Mouse (Mus musculus): ENCODE data around the gene Cebpe.

Cebpe gene

DNA sequence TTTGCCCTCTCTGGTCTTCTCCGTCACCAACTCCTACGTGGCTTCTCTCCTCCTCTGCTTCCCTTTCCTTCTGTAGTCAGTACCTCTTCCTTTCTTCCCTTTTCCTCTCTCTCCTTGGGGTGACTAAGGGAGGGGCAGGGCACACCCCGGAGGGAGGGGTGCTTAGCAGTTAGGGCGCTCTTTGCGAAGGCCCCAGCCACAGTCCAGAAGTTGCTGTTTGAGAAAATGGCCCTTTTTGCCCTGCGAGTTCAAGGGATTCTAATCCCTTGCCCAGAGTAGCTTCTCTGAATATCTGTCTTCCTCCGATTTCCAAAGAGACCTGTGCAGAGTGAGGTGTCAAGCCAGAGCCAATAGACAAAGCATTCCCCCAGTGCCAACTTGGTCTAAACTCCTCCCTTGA, at the start of gene Cebpe:
Cebpe (minus strand) TSS at position 101 of the 400 bp plus-strand sequence.
- DNase-seq (ENCODE audit: low spot score) = no peak

DNA sequence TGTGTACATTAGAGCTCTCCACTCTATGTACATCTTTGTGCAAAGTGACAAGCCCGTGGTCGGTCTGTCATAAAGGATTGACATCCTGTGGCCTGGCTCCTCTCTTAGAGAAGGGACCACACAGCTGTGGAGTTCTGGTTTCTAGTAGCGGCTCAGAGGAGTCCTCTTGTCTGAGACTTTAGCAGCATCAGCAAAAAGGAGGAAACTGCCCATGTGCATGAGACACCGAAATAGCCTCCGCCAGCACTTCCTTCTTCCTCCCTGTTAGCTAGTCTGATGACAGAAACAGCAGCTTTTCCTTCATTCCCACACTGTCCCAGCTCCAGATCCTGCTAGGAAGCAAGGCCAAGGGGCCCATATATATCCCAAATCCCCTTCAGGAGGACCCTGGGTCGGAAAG, 44.4 kb upstream of the Cebpe start:
- DNase-seq (ENCODE audit: low spot score) = no peak

DNA sequence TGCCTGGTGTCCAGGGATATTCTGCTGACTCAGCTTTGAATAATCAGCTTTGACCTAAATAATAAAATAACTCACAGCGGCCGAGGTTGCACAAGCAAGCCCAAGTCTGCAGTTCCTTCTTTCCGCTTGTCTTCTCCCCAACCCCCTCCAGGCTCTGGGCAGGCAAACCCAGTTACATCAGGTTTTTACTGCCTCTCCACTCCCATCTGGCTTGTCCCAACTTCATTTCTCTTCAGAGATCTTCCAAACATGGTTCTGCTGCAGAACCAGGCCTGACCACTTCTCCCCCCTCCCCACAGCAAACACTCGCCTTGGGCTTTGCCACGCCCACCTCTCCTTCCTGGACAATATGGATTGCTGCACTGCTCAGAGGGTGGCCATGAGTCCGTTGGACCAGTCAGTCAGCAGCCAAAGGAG, 42.6 kb upstream of the Cebpe start:
- no peak for DNase-seq (ENCODE audit: low spot score)

DNA sequence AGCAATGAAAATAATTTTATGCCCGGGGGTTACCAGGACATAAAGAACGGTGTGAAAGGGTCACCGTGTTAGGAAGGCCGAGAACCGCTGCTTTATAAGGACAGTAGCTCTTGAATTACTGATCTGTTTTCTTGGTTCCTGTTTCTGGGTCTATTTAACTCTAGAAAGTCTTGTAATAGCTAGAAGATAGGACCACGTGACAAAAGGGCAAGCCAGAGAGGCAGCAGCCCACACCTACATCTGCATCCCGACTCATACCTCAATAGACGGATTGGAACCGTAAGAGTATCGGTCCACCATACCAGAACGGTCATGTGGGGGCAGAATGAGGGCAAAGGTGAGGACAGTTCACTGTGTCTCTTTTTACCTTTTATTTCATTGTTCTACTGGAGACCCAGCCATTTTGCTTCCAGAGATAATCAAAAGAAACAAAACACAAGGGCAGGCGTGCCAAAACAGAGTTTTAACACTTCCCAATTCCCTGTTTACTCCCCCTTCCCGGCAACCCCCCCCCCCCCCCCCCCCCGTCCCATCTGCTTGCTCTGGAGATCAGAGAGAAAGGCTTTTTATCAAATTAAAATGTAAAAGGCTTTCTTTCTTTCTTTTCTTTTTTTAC, 42.1 kb upstream of the Cebpe start:
- DNase-seq (ENCODE audit: low spot score) = no peak

DNA sequence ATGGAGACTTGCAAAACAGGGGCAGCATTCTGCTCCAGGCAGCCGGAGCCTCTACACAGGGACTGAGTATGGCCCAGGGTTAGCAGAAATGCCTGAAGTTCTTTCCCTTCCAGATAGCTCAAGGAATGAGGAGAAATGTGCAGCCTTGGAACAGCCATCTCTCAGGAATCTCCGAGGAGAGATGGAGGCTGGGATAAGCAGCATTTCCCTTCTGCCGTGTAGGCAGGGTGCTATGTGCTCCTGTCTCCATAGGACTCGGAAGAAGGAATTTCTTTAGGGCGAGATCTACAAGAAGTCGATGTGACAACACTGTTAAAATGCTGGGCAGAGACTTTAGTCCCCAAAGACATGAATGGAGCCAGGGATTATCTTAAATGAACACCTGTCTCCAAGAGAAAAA, 41.0 kb upstream of the Cebpe start:
- no peak for DNase-seq (ENCODE audit: low spot score)

DNA sequence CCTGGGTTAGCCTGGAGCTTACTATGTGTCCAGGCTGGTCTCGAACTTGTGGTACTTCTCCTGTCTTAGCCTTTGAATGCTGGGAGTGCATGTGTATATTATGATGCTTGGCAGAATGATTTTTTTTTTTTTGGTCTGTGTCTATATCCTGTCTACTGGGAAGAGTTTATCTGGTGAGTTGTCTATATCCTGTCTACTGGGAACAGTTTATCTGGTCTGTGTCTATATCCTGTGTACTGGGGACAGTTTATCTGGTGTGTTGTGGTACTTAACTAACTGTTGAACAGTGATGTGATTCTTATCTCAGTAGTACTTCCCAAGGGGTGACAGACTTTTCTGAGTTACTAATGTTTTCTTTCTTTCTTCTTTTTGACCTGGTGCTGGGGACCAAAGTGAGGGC, 39.8 kb upstream of the Cebpe start:
- no peak for DNase-seq (ENCODE audit: low spot score)

DNA sequence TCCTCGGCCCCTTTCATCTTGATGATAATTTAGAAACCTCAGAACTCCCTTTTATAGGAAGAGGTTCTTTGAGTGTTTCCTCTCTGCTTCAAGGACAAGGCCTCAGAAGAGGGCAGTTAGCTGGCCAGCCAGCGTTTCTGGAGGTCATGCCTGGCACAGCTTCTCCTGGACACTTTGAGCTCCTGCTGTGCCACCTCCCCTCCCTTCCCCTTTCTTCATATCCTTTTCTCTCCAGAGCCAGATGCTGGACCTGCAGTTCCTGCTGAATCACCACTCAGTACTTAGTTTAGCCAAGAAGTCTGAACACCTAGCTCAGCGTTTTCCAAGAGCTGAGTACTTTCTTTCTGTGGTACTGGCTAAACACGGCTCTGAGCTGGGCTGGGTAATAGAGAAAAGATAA, 37.3 kb upstream of the Cebpe start:
- DNase-seq (ENCODE audit: low spot score) = no peak

DNA sequence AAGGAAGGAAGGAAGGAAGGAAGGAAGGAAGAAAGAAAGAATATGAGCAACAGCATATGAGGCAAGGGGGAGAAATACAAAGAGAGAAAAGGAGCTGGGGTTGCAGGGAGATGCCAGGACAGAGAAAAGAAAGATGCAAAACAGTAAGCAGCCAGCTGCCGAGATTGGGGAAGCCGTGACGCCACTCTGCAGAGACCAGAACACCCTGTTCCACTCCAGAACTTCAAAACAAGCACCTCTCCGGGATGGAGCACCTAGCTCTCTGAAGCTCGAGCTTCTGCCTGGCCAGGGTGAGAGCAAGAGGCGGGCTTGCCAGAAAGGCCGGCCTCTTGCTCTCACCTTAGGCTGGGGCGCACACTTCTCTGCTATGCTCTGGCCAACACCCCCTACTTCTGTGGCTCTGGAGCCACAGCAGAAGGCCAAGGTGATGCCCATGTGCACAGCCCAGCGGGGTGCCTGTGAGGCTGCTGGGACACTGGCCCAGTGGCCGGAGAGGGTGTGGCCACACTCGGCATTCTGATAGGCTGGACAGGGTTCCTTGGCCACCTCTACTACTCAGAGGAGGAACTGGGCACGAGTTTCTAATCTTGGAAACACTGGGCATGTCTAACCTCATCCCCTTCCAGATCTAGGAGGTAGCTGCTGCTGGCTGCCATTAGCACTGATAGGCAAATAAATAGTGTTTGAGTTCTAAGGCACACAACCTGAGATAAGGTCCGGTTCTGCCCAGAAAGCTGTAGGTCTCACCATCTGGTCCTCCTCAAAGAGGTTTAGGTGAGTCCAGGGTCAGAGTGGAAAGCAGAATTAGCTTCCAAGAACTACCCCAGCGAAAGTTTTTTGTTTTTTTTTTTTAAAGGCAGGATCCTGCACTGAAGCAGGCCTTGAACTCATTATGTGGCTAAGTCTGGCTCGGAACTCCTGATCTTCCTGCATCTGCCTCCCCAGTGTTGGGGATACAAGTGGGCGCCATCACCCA, 36.3 kb upstream of the Cebpe start:
- no peak for DNase-seq (ENCODE audit: low spot score)

DNA sequence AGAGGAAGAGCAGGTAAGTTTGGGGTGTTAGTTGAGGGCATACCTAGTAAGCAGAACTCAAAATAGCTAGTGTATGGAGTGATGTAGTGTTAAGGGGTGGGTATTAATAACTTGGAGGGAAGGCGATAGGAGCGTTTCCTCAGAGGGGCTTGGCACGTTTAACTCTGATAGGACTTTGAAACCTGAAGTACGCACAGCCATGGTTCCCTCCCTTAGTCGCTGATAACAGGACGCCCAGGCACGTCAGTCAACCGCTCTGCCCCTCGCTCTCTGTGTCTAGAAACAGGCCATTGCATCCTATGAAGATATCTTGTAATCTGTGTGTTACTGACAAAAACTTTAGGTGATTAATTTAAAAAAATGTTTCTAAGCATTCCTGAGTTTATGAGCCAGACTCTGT, 34.1 kb upstream of the Cebpe start:
- no peak for DNase-seq (ENCODE audit: low spot score)

DNA sequence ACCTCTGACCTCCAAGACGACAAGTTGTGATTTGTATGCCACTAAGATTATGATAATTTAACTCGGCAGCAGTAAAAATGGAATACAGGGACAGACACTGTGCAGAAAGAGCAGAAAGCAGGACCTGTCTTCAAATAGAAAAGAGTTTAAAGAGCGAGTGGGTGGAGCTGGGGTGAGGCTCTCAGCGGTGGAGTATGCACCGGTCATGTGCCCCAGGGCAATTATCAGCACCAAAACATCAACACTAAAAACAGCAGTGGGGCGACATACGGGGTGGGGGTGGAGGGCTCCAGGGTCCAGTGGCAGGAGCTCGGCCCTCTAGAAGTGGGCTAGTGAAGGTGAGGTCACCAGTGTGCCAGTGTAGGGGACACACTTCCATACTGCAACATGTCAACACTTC, 32.5 kb upstream of the Cebpe start:
- DNase-seq (ENCODE audit: low spot score) = no peak

DNA sequence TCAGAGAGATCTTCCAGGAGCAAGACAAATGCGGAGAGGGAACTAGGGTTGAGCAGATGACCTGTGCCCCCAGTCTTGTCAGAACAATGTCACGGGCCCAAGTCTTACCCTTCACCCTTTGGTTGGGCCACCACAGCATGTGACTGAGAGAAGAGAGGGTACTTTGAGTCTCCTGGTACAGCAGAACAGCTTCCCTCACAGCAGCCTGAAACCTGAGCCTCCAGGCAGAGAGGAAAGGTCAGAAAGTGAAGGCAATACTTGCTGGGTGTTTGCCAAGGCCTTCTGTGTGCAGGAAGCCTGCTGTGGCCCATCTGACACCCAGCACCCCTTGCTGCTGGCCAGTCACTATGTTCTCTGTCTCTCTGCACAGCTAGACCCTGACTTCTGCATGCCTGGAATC, 30.4 kb upstream of the Cebpe start:
- DNase-seq (ENCODE audit: low spot score) = no peak

DNA sequence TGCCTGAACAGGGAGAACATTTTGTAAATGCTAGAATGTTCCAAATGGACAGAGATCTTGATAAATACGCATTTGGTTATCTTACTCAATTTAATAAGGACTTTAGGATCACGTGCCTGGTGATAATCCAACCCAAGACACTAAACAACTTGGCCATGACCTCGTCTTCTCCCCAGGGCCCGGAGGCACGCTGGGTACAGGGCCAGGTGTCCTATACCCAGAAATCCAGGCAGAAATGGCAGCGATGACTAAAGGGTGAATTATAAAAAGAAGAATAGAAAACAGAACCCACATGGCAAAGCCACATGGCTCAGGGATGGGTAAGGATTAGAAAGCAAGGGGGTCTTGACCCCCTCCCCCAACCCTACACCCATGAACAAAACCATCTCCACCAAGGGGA, 29.7 kb upstream of the Cebpe start:
- no peak for DNase-seq (ENCODE audit: low spot score)

DNA sequence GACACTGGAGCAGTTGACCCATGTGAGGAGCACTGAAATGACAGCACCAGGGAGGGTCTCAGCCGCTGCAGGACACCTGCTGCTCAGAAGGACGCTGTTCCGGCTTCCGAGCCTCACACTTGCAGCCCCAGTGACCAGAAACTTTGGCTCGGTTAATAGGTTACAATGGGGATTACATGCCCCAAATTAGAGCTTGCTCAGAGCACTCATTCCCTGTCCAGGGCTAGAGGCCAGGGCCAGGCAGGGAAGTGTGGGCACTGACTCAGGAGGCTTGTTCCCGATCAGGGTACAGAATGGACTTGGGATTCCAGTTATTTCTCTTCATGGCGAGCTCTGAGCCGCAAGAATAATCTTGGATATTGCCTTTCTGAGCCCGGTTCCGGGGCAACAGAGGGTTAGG, 25.7 kb upstream of the Cebpe start:
- DNase-seq (ENCODE audit: low spot score) = no peak

DNA sequence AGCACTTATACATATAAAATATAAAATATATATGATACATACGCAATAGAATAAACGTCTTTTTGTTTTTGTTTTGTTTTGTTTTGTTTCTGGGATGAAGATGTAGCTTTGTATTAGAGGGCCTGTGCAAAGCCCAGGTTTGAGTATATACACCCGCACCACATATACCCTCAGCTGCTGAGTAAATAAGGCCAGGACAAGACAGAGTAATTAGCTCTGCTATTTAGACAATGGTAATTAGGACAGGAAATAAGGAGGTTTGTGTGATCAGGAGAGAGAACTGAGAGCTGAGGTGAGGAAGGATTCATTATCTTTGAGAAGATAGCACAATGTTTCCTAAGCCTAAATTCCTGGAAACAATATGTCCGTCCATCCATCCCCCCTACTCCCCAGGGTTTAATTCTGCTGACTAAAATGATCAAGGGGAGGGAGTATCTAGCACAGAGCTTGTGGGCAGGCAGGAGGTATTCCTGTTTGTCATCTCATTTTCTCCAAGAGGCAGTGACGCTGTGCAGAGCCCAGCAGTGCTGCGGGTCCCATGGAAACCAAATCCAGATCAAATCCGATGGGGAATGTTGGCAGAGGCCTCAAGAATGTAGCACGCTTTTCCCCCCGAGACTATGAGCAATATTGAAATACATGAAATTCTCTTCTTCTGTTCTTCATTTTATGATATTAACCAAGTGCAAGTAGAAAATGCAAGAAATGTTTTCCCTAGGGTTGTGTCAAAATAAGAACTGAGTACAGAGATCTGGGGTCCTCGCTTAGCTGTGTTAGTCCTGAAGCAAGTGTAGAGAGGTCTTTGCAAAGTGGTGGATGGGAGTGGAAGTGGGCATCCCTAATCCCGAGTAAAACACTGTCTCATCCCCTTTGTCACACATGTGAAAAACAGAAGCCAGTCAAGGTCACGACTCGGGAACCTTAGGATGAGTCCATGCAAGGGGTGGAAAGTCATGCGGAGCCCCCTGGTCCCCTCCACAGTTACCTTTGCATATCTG, 24.9 kb upstream of the Cebpe start:
- DNase-seq (ENCODE audit: low spot score) = no peak

DNA sequence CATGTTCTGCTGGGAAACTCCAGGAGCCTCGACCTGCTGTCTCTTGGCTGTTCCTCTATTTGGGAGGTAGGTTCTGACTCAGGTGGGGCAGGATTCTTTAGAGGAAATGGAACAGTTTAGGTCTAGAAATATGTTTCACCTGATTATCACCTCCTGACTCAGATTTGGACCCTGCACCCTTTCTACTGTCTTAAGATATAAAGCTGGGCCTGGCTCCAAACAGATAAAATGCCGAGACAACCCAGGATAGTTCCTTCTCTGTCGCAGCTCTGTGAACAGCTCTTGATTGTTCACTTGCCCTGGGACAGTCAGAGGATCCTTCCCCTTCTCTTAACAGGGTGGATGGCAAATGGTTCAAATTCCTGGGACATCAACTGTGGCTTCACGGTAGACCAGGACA, 23.2 kb upstream of the Cebpe start:
- DNase-seq (ENCODE audit: low spot score) = no peak

DNA sequence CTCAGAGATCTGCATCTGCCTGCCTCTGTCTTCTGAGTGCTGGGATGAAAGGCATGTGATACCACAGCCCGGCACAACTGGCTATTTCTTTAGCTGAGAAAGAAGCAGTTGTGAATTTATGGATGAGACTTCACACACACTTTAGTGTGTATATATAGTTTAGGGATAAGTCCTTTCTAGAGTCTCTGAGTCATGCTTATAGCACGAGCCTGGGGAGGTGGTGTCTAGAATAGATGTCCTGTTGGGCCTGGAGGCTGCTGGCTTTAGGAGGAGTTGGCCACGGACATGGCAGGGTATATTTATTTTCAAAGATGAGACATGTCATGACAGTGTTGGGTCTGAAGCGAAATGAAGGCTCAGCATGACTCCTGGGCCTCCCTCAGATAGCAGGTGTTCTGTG, 22.0 kb upstream of the Cebpe start:
- DNase-seq (ENCODE audit: low spot score) = no peak

DNA sequence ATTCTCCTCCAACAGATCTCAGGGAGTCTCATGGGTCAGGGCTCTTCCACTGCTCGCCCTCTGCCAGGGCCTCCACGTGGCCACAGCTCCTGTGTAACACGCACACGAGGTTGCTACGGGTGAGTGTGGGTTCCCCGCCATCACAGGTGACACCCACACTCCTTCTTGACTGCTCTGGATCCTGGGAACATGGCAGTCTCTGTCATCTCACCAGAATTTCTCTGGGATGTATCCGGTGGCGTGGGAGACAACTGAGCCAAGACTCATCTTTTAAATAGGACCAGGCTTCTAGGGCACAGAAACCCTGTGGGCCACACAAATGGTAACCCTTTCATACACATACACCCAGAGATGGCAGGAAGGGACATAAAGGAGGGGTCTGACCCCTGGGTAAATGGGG, 20.2 kb upstream of the Cebpe start:
- no peak for DNase-seq (ENCODE audit: low spot score)

DNA sequence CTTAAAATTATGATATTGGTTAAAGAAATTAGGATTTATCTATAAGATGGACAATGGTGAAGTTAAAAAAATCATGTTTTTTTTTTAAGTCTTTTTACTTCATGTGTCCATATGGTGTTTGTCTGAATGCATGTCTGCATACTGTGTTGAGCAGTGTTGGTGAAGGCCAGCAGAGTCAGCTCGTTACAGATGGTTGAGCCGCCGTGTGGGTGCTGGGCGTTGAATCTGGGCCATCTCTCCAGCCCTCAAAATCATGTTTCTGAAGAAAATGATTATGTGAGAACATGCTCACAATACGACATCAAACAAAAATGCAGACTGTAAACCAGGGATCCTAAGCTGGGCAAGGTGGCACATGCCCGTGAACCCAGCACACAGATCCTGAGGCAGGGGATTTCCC, 18.3 kb upstream of the Cebpe start:
- DNase-seq (ENCODE audit: low spot score) = no peak

DNA sequence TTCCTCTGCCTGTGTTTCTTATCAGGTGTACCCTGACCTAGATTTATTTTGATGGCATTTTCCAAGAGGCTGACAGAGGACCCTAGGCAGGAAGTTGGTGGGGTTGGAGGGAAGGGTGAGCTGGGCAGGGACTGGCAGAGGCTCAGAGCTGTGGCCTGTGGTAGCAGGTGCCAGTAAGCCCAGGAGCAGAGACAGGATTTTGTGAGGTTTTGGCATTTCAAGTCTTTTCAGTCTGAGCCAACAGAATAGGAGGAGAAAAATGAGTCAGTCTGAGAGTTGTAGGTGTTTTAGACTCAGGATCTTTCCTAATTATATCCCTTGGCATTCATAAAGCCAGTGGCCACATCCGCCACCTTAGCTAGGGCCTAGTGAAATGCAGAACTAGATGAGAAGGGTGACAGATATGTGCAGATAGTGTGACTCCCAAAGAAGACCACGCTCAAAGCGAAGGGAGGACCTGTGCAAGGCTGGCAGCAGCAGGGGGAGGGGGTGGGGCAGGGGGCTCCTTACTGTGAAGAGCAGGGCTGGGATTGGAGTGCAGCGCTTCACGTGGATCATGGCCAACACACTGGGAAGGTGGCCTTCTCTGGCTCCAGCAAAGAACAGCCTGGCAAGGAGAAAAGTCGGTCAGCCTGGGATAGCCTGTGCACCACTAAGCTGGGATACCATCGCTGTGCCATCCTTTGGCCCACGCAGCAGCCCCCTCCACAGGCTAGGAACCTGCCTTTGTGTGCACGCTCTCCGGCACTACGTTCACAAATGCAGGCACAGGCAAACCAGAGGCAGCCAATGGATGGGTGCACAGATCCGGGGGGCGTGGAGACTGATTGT, 17.1 kb upstream of the Cebpe start:
- no peak for DNase-seq (ENCODE audit: low spot score)

DNA sequence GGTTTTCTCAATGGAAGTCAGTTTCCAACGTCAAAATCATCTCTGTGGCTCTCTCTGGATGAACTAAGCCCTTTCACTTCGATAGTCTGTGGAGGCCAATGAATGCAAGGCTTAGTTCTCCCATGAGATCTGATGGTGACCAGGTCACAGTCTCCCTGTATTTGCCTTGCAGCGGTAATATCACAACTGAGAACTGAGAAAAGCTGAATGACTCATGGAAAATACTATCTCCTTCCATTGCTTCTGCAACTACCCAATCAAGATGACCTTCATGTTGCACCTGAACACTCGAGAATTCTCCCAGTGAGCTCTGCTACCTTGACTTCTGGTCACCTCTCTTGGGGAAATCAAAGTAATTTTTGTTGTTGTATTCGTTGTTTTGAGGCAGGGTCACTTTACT, 15.6 kb upstream of the Cebpe start:
- DNase-seq (ENCODE audit: low spot score) = no peak

DNA sequence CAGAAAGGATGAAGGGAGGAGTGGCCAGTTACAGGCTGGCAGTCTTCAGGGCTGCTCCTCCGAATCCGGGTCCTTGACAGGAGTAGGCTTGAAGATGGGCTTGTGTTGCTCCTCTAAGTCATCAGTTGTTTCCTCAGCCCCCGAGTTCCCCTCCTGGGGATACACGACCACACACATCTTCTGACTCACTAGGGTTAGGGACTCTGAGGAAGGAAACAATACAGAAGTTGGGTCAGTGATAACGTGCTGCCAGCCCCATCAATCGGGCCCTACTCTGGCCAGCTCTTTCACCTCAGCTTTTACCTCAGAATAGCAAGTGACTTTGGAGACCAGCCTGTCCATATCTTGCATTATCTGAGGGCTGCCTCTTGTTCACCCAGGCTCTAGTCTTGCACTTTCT, 12.1 kb upstream of the Cebpe start:
- no peak for DNase-seq (ENCODE audit: low spot score)

DNA sequence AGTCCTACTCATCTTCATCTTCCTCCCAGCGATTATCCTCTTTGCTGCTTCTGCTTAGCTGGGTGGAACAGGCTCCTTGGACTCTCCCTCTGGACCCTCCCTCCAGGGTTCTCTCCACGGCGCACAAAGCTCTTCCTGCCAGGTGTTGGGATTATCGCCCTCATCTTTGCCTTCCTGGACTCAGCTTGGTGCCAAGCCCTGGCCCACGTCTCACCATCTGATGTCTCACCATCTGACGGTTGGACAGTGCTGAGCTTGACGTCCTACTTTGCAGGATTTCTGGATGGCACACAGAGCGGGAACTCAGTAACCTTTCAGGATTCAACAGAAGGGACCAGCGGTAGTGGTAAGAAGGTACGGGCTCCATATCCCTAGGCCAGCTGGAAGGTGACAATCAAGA, 9.7 kb upstream of the Cebpe start:
- no peak for DNase-seq (ENCODE audit: low spot score)

All from urinary bladder, postnatal 10 days (tissue).